Mouse (Mus musculus): ENCODE results near the gene Mark2.

Mark2 gene

GRCm38 (mm10) chr19:7334049-7334448, 7.6 kb downstream of the Mark2 start:
- no peak for DNase-seq (ENCODE audit: low spot score in 2 of 2)

- no peak for DNase-seq (ENCODE audit: low spot score in 2 of 2)
These were observed 20.3 kb downstream of the Mark2 start for GRCm38 (mm10) chr19:7321391-7321790.

DNA sequence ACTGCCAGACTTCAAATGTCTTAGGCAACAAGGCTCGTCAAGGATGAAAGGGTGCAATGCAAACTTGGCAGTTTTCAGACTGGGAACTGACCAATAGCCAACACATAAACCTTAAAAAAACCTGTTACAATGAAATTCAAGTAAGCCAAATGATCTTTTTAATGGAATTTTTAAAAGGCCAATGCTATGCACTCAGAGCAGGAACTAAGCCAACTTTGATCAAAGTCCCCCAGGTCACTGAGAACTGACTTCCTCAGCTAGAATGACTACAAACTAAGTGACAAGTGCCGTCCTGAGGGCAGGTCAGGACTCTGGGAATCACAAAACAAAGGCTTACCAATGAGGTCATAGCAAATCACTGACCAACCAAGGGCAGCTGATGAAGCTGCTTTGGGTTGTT, 21.5 kb downstream of the Mark2 start:
- no peak for DNase-seq (ENCODE audit: low spot score in 2 of 2)

GRCm38 (mm10) chr19:7317716-7318115, 23.9 kb downstream of the Mark2 start:
- no peak for DNase-seq (ENCODE audit: low spot score in 2 of 2)

DNA sequence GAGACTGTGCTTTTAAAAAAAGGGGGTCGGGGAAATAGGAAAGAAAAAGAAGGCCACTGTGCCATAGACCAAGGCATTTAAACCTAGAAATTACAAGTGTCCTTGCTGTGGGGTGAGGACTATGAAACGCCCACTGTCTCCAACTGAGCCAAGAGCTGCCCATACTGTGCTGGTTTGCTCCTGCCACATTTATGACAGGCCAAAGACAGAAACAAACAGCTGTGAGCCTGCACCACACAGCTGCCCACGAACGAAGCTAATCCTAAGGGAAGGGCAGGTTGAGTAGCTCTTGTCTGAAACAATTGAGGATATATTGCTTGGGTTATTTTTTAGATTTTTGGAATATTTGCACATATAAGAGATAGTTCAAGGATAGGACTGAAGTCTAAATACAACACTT, 24.8 kb downstream of the Mark2 start:
- DNase-seq (ENCODE audit: low spot score in 2 of 2), result no peak

DNA sequence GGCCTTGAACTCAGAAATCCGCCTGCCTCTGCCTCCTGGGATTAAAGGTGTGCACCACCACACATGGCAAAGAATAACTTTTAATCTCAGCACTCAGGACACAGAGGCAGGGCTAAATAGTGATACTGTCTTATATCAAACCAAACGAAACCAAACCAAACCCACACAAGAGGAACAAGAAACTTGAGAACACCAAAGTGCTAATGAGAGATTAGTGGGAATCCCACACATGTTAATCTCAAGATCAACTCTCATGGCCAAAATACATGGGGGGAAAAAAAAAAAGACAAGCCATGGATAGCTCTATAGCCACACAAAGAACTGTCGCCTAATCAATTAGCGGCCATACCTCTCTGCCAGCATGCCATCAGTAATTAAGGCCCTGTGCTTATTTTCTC, 26.1 kb downstream of the Mark2 start:
- no peak for DNase-seq (ENCODE audit: low spot score in 2 of 2)

DNA sequence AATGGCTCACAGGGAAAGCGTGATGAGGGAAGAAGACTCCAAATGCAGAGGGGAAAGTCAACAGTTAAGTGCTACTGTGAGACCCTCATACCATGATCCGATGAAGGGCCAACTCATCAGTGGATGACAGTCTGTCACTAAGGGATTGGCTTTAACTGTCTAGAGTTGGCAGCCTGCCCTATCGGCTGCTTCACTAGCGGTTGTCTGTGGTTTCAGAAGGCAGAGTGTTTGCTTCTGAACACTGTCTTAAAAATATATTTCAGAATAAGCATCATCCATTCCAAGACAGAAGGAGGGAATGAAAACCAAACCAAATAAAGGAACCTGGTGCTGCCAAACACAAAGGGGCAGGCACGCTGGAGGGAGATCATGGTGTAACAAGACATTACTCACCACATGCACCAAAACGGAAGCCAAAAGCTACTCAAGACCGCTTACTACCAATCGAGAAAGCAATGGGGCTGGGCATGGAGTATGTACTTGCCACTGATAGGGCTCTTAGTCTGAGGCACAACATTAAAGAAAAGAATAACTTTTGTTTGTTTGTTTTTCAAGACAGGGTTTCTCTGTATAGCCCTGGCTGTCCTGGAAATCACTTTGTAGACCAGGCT, 26.6 kb downstream of the Mark2 start:
- DNase-seq (ENCODE audit: low spot score in 2 of 2), result peak in 1 of 2 experiments; percentile 61

GRCm38 (mm10) chr19:7313660-7314059, 28.0 kb downstream of the Mark2 start:
- no peak for DNase-seq (ENCODE audit: low spot score in 2 of 2)

DNA sequence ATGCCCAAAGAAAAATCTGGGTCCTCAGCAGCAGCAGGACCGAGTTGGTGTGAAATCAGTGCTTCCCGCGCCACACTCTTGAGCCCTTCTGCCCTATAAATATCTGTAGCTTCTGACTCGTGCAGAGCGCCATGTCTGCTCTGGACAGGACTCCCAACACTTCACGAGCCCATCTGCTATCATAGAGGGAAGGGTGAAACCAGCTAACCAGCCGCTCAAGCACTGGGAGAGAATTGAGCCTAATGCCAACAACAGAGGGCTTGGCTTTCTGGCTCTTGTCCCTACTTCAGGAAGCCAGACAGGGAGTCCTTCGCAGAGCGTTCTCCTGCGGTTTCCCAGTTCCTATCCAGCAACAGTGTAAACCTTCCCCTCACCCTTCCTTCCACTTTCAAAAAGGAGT, 30.4 kb downstream of the Mark2 start:
- DNase-seq (ENCODE audit: low spot score in 2 of 2), result no peak

DNA sequence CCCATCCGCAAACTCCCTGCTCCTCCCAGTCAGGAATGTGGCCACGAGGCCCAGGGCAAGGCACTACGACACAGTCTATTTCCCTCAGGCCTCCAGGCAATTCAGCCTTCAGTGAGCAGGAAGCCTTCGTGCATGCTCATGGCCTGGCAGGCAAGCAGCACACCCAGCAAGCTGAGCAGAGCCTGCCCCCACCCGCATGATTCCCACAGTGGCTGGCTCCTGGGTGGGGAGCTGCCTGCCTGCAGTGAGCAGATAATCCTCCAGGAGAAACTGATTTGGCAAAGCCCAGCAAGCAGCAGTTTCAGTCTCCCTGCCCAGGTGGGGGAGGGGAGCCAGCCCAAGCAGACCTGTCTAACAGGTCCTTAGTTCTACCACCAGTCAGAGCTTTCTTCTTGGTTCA, 31.0 kb downstream of the Mark2 start:
- peak in 1 of 2 experiments; percentile 58 for DNase-seq (ENCODE audit: low spot score in 2 of 2)

DNA sequence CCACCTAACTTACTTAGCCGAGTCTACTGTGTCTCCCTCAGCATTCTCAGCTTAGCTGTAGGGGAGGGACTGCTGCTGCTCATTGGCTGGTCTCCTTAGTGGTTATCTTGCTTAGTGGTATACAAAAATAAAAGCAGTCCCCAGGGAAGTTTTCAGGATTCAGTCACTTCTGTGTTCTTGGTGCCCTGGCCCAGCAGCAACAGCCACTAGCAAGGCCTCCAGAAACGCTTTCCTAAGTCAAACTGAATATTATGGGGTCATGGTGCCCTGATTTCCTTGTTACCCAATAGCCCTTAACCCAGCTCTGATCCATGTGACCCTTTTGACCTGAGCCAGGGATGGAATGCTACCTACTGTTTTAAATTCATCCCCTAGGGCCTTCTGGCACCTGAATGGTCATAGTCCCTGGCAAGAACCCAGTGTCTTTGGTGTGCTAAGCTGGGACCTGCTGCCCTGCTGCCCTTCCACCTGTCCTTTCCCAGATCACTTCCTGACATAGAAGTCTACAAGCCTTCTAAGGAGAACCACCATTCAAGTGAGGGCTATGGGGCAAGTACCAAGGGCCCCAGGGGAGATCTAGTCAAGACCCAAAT, 31.8 kb downstream of the Mark2 start:
- DNase-seq (ENCODE audit: low spot score in 2 of 2), result no peak

GRCm38 (mm10) chr19:7307995-7308770, 33.5 kb downstream of the Mark2 start:
- DNase-seq (ENCODE audit: low spot score in 2 of 2), result no peak

DNA sequence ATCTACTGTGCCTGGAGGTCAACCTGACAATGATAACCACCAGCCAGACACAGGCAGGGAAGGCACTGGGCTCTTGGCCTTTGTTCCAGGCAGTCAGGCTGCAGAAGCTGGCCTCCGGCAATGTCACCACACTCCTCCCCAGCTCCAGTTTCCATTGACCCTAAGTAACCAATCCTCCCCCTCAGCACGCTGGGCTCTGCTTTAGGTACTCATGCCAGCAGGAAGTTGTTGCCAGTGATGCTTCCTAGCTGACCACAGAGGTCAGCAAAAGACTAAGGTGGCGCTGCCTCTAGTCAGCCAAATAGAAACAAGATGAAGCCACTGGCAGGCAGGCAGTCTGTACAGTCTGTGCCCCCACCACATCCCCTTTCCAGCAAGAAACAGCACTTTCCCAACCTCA, 34.7 kb downstream of the Mark2 start:
- no peak for DNase-seq (ENCODE audit: low spot score in 2 of 2)

GRCm38 (mm10) chr19:7305380-7306310, 36.0 kb downstream of the Mark2 start:
- DNase-seq (ENCODE audit: low spot score in 2 of 2), result no peak

DNA sequence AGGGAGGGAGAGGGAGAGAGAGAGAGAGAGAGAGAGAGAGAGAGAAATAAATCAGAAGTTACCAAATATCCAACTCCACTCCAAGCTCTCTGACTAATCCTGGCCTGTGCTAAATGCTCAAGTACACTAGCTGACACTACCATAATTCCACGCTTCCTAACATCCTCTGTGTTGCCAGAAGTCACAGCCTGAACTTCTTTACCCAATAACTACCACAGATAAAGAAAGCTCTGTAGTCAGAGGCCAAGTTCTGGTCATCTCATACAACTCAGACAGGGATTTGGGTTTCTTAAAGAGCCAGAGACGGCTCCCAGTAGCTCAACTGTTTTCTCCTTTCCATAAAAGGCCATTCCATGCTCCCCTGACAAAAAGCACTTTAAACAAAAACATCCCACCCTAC, 36.9 kb downstream of the Mark2 start:
- no peak for DNase-seq (ENCODE audit: low spot score in 2 of 2)

DNA sequence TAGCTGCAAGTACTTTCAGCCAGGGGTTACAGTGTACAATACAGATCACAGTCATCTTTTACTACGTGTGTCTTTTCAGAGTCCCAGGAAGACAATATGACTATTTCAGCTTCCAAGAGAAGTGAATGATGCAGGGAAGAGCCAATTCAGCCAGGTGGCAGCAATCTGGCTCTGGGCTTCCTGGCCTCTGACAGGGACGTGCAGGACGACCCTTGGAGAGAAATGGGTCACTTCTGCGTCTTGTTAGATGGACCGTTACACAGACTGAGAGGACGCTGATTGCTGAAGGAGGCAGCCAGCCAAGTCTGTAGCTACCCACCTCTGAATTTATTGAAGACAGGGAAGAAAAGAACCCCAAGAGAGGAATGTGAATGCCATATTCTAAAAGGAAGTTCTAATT, 37.9 kb downstream of the Mark2 start:
- no peak for DNase-seq (ENCODE audit: low spot score in 2 of 2)

DNA sequence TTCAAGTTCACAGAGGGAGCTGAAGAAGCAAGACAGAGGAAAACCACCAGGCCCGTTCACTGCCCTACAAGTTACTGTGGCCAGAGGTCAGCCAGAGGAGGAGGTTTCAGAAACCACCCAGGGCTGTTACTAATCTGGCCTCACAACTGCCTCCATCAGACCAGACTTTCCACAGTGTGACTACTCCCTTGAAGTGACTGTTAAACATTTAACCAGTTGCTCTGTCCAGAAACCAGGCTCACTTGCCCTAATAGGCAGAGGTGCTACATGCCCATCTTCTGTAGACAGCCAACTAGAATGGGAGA, 39.2 kb downstream of the Mark2 start:
- no peak for DNase-seq (ENCODE audit: low spot score in 2 of 2)

DNA sequence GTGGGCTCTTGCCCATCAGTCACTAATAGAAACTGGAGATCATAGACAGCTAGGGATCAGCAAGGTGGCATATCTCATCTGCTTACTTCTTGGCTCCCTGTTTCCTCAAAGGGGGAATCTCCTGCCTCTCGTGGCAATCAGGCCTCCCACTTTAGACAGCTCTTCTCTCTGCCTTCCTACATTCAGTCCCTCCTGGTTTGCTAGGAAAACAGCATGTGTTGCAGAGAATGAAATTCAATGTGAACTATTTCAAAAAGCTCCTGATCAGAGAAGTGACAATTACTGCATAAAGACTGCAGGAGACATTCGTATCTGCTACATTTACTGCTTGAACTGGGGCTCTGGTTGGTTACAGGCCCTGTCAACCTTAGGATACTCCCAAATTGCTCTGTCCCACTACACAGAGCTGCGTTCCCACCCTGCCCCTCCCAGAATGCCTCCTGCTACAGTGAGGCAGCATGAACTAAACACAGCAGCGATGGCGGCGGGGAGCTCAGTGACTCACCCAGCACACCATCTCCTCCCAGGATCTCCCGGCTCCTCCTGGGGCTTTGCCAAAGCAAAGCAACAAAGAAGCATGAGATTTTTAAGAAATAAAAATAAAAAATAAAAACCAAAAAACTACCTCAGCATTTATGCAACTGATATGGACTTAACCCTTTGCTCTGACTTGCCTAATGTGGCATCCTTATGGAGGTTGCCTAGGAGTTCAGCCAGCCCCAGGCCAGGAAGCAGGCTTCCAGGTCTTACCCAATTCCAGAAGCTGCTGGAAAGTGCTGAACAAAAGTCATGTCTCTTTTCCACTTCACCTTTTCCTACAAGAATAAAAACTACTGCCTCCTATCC, 39.8 kb downstream of the Mark2 start:
- no peak for DNase-seq (ENCODE audit: low spot score in 2 of 2)

GRCm38 (mm10) chr19:7300078-7300477, 41.6 kb downstream of the Mark2 start:
- DNase-seq (ENCODE audit: low spot score in 2 of 2), result no peak

DNA sequence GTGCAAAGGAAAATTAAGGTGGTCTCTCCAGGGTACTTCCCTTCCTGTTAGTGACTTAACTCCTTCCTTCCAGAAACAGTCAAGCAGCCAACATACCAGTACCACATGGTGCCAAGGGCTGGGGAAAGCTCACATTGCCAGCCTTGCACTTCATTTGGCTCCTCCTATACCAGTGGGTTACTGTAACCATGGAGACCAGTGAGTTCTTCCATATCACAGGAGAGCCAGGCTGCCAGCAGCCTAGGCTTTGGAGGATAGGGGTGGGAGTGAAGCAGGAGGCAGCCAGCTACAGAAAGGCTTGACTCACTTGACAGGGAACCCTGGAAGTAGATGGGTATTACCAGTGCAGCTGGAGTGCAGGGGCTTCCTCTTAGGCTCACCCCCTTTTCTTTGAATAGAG, 42.6 kb downstream of the Mark2 start:
- DNase-seq (ENCODE audit: low spot score in 2 of 2), result peak; percentile 72 to 81

GRCm38 (mm10) chr19:7295959-7296358, 45.7 kb downstream of the Mark2 start:
- DNase-seq (ENCODE audit: low spot score in 2 of 2), result no peak
